Mouse (Mus musculus): ENCODE results near the gene Plbd1. TPM values are rescaled to one million over a fixed set of nuclear protein-coding genes. Genes with fewer than 3 reads are reported as not detected.

The Plbd1 gene
- polyA plus RNA-seq, 1 experiment from 2014 or later = 4.9 TPM

DNA sequence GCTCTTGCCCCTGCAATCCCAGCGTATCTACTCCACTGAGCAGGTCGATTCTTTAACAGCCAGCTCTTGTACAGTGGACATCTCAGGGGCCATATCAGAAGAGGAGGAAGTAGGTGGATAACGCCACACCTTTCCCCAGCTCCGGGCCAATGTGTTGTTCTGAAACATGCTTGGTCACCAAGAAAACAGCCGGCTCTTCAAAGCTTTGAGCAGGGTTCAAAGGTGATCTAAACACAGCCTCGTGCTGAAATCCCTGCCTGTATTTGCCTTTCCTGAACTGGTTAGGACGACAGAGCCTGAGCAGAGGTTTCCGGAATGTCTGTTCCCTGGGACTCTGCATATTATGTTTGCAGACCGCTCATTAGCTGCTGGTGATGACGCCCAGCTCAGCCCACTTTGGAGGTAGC, 14.3 kb downstream of the Plbd1 start:
- Histone ChIP-seq H3K4me3 (no peak overlapping the region), H3K27me3 (no peaks in the 10 kb centered on the region), H3K4me1 (no peaks in the 10 kb centered on the region), H3K4me2 (no peak overlapping the region), H3K36me3 (no peaks in the 10 kb centered on the region), H3K9me3 (no peaks in the 10 kb centered on the region), H3K9ac (no peak overlapping the region), H3K27ac (no peak overlapping the region)
- ATAC-seq (ENCODE audit: borderline replicate concordance, extremely low read depth, low FRiP score, low TSS enrichment) = no peak
- WGBS = 33% methylated on average over 10 of the region's 10 CpGs

- no peak for ATAC-seq (ENCODE audit: borderline replicate concordance, extremely low read depth, low FRiP score, low TSS enrichment)
- H3K4me2 ChIP-seq = no peak overlapping the region
- no peaks in the 10 kb centered on the region for H3K27me3 ChIP-seq
- no peaks in the 10 kb centered on the region for H3K4me1 ChIP-seq
- WGBS = 55% methylated on average over 6 of the region's 6 CpGs
- no peak overlapping the region for H3K9ac ChIP-seq
- no peaks in the 10 kb centered on the region for H3K9me3 ChIP-seq
- no peak overlapping the region for H3K4me3 ChIP-seq
- H3K27ac ChIP-seq = no peak overlapping the region
- H3K36me3 ChIP-seq = no peaks in the 10 kb centered on the region
Observed at GRCm38 (mm10) chr6:136646207-136646606, 15.5 kb downstream of the Plbd1 start.

GRCm38 (mm10) chr6:136645754-136646153, 16.0 kb downstream of the Plbd1 start:
- H3K4me3 ChIP-seq = no peak overlapping the region
- H3K4me1 ChIP-seq = no peaks in the 10 kb centered on the region
- no peaks in the 10 kb centered on the region for H3K27me3 ChIP-seq
- H3K9me3 ChIP-seq = no peaks in the 10 kb centered on the region
- 44% methylated on average over 9 of the region's 9 CpGs for WGBS
- H3K9ac ChIP-seq = no peak overlapping the region
- no peak overlapping the region for H3K4me2 ChIP-seq
- no peak overlapping the region for H3K27ac ChIP-seq
- ATAC-seq (ENCODE audit: borderline replicate concordance, extremely low read depth, low FRiP score, low TSS enrichment) = no peak
- H3K36me3 ChIP-seq = no peaks in the 10 kb centered on the region

GRCm38 (mm10) chr6:136644171-136644570, 17.6 kb downstream of the Plbd1 start:
- Histone ChIP-seq H3K4me1 (no peaks in the 10 kb centered on the region), H3K27ac (no peak overlapping the region), H3K4me2 (no peak overlapping the region), H3K27me3 (no peaks in the 10 kb centered on the region), H3K9me3 (no peaks in the 10 kb centered on the region), H3K36me3 (no peaks in the 10 kb centered on the region), H3K4me3 (no peak overlapping the region), H3K9ac (no peak overlapping the region)
- WGBS = 95% methylated on average over 2 of the region's 2 CpGs
- ATAC-seq (ENCODE audit: borderline replicate concordance, extremely low read depth, low FRiP score, low TSS enrichment) = no peak

- Histone ChIP-seq H3K9me3 (no peaks in the 10 kb centered on the region), H3K27me3 (no peaks in the 10 kb centered on the region), H3K9ac (no peak overlapping the region), H3K4me1 (no peaks in the 10 kb centered on the region), H3K27ac (no peak overlapping the region), H3K36me3 (no peaks in the 10 kb centered on the region), H3K4me3 (no peak overlapping the region), H3K4me2 (no peak overlapping the region)
- ATAC-seq (ENCODE audit: borderline replicate concordance, extremely low read depth, low FRiP score, low TSS enrichment) = no peak
- 61% methylated on average over 3 of the region's 3 CpGs for WGBS
Observed at GRCm38 (mm10) chr6:136634982-136635381, 26.7 kb downstream of the Plbd1 start.

DNA sequence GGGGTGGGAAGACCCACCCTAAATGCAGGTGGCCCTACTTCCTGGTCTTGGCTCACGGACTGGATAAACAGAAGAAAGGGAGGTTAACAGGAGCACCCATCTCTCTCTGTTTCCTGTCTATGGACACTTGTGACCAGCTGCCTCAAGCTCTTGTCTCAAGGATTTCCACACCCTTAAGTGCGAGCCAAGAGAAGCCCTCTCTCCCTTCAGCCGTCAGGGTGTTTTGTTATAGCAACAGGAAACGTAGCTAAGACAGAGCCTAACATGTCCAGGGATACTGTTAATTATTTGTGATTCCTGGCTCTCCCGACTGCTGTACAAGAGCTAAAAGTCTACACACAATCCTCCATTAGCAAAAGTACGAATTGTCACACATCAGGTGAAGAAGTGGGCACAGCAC, 28.0 kb downstream of the Plbd1 start:
- 37% methylated on average over 6 of the region's 6 CpGs for WGBS
- H3K9ac ChIP-seq = no peak overlapping the region
- no peaks in the 10 kb centered on the region for H3K4me1 ChIP-seq
- no peak overlapping the region for H3K4me2 ChIP-seq
- no peaks in the 10 kb centered on the region for H3K9me3 ChIP-seq
- no peak overlapping the region for H3K27ac ChIP-seq
- no peaks in the 10 kb centered on the region for H3K27me3 ChIP-seq
- no peak overlapping the region for H3K4me3 ChIP-seq
- H3K36me3 ChIP-seq = no peaks in the 10 kb centered on the region
- no peak for ATAC-seq (ENCODE audit: borderline replicate concordance, extremely low read depth, low FRiP score, low TSS enrichment)

GRCm38 (mm10) chr6:136633154-136633553, 28.6 kb downstream of the Plbd1 start:
- no peak overlapping the region for H3K9ac ChIP-seq
- 87% methylated on average over 3 of the region's 3 CpGs for WGBS
- no peak overlapping the region for H3K27ac ChIP-seq
- H3K36me3 ChIP-seq = no peaks in the 10 kb centered on the region
- no peak for ATAC-seq (ENCODE audit: borderline replicate concordance, extremely low read depth, low FRiP score, low TSS enrichment)
- H3K27me3 ChIP-seq = no peaks in the 10 kb centered on the region
- no peaks in the 10 kb centered on the region for H3K4me1 ChIP-seq
- no peak overlapping the region for H3K4me3 ChIP-seq
- no peak overlapping the region for H3K4me2 ChIP-seq
- no peaks in the 10 kb centered on the region for H3K9me3 ChIP-seq

- no peak overlapping the region for H3K27ac ChIP-seq
Observed at GRCm38 (mm10) chr6:136631945-136632534, 29.7 kb downstream of the Plbd1 start.

GRCm38 (mm10) chr6:136631519-136631918, 30.2 kb downstream of the Plbd1 start:
- no peak overlapping the region for H3K4me3 ChIP-seq
- no peaks in the 10 kb centered on the region for H3K27me3 ChIP-seq
- H3K4me2 ChIP-seq = no peak overlapping the region
- 81% methylated on average over 8 of the region's 8 CpGs for WGBS
- no peak for ATAC-seq (ENCODE audit: borderline replicate concordance, extremely low read depth, low FRiP score, low TSS enrichment)
- no peak overlapping the region for H3K27ac ChIP-seq
- no peaks in the 10 kb centered on the region for H3K9me3 ChIP-seq
- H3K9ac ChIP-seq = no peak overlapping the region
- no peaks in the 10 kb centered on the region for H3K36me3 ChIP-seq
- no peaks in the 10 kb centered on the region for H3K4me1 ChIP-seq

More at GRCm38 (mm10) chr6:136631945-136632534, 29.7 kb downstream of the Plbd1 start:
- Histone ChIP-seq H3K9ac (no peak overlapping the region), H3K36me3 (no peaks in the 10 kb centered on the region), H3K27me3 (no peaks in the 10 kb centered on the region), H3K4me2 (no peak overlapping the region), H3K4me1 (no peaks in the 10 kb centered on the region), H3K9me3 (no peaks in the 10 kb centered on the region), H3K4me3 (no peak overlapping the region)
- no peak for ATAC-seq (ENCODE audit: borderline replicate concordance, extremely low read depth, low FRiP score, low TSS enrichment)
- WGBS = 79% methylated on average over 13 of the region's 13 CpGs

GRCm38 (mm10) chr6:136629639-136630038, 32.1 kb downstream of the Plbd1 start:
- WGBS = 79% methylated on average over 5 of the region's 5 CpGs
- H3K9ac ChIP-seq = no peak overlapping the region
- no peak overlapping the region for H3K4me2 ChIP-seq
- no peaks in the 10 kb centered on the region for H3K4me1 ChIP-seq
- no peak for ATAC-seq (ENCODE audit: borderline replicate concordance, extremely low read depth, low FRiP score, low TSS enrichment)
- no peak overlapping the region for H3K4me3 ChIP-seq
- no peak overlapping the region for H3K27ac ChIP-seq
- H3K27me3 ChIP-seq = no peaks in the 10 kb centered on the region
- H3K9me3 ChIP-seq = no peaks in the 10 kb centered on the region
- no peaks in the 10 kb centered on the region for H3K36me3 ChIP-seq

DNA sequence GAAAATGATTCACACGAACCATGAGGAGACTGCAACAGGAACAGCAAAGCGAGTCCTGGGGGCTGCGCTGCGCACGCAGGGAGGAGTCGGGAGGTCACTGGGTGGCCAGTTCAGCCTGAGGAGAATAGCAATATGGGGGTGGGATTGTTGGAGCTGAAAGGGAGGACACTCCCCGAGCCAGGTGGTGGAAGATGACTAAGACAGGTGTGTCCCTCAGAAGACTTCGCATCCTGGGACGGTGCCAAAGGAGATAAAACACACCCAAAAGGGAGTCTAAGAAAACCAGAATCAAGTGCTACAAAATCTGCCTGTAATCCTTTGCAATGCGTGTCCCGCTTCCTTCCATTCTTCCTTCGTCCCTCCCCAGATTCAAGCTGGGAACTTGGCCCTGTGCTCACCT, 36.3 kb downstream of the Plbd1 start:
- Histone ChIP-seq H3K9me3 (no peaks in the 10 kb centered on the region), H3K27me3 (no peaks in the 10 kb centered on the region), H3K4me2 (no peak overlapping the region), H3K27ac (no peak overlapping the region), H3K36me3 (no peaks in the 10 kb centered on the region), H3K4me3 (no peak overlapping the region), H3K4me1 (no peaks in the 10 kb centered on the region), H3K9ac (no peak overlapping the region)
- 85% methylated on average over 12 of the region's 12 CpGs for WGBS
- ATAC-seq (ENCODE audit: borderline replicate concordance, extremely low read depth, low FRiP score, low TSS enrichment) = no peak

DNA sequence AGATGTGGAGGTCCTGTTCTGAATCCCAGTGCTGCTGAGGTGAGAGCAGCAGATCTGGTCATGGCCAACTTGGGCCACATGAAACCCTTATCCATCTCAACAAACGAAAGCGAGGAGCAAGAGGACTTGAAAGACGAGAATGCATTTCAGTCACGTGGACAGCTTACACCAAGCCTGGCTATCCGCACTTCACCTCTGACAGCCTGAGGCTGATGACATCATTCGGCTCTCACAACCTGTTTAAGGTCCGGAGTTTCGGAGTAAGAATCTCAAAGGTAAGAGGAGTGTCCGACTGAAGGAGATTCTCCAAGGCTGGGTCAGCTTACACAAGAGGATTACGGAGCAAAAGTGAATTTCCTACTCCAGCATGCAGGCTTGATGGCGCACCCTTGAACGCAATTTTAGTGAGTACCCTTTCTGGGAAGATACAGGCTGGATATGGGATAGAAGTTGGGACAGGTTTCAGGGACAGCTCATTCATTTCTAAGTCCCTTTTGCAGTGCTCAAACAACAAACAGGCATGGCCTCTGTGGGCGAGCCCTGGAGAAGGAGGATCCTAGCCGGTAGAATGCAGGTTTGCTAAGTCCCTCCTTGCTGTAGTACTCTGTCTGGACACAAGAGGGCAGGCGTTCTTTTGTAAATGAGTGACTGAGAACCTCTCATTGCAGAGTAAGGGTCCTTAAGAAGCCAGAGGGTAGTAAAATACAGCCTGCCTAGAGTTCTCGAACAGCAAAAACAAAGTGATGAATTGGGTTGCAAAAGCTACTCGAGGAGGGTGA, 41.2 kb downstream of the Plbd1 start:
- Histone ChIP-seq H3K36me3 (no peaks in the 10 kb centered on the region), H3K9ac (no peak overlapping the region), H3K9me3 (no peaks in the 10 kb centered on the region), H3K4me3 (0 out of 2 replicates have a peak overlapping the region, but pooled peaks have one; percentile 11), H3K4me1 (no peaks in the 10 kb centered on the region), H3K27me3 (no peaks in the 10 kb centered on the region), H3K4me2 (peak overlapping the region; percentile 19), H3K27ac (no peak overlapping the region)
- 30% methylated on average over 17 of the region's 17 CpGs for WGBS
- ATAC-seq (ENCODE audit: borderline replicate concordance, extremely low read depth, low FRiP score, low TSS enrichment) = peak; percentile 25; the same call in 1 of the 2 replicates

Measured in lung, embryonic 15.5 days (tissue).